Mouse (Mus musculus): Measurements from ENCODE around the gene Ror2. TPM values are rescaled to one million over a fixed set of nuclear protein-coding genes. Genes with fewer than 3 reads are reported as not detected.

The Ror2 gene
- polyA plus RNA-seq, 1 experiment from 2014 or later: 10.2 TPM

DNA sequence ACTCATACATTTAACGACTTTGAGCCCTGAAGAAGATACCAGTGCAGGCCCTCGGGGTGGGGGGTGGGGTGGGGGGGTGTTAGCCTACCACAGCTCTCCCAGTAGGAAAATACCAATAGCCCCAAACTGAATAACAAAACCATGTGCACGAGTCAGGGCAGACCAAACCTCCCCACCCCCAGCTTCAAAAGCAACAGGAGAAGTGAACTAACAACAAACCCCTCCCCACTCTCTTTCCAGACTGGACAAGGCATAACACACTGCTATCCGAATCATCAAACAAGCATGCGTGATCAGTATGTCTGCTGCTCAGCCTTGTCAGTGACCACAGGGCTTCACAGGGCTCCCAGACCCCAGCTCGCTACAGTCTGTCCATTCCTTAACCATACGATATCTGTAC lies 94.3 kb downstream of the Ror2 start:
- H3K27ac ChIP-seq (ENCODE audit: low read depth, low read length): no peak overlapping the region

DNA sequence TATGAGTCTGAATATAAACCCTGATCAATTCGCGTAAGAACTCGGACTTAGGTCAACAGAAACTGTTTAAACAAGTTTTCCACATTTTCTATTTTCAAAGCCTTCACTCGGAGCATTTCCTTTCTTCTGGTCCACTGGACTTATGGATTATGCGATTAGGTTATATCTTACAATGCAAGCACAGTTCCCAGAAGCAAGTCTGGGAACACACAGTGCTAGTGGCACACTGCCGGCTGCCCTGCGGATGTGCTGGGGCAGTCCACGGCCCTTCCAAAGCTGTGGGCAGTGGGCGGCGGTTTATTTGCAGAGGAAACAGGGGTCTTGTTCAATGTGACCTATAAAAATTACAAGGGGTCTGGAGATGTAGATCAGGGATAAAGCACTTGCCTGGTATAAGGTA lies 97.0 kb downstream of the Ror2 start:
- no peak for ATAC-seq (replicated peaks; ENCODE audit: insufficient number of reproducible peaks, low FRiP score, low TSS enrichment)
- Histone ChIP-seq H3K27ac (ENCODE audit: low read depth, low read length) (no peak overlapping the region), H3K27me3 (ENCODE audit: control insufficient read depth, insufficient read depth, low read length) (no peaks in the 10 kb centered on the region), H3K9ac (ENCODE audit: low read depth, low read length) (no peak overlapping the region), H3K36me3 (ENCODE audit: control insufficient read depth, insufficient read depth, low read length) (no peaks in the 10 kb centered on the region), H3K4me3 (ENCODE audit: low read depth, low read length) (no peak overlapping the region), H3K4me1 (ENCODE audit: control insufficient read depth, insufficient read depth, low read length) (peaks cover 27% of the 10 kb centered on the region), H3K4me2 (no peak overlapping the region), H3K9me3 (replicated peaks; ENCODE audit: control insufficient read depth, low read length) (no peaks in the 10 kb centered on the region)
- WGBS (ENCODE audit: insufficient replicate concordance): 71% methylated on average over 10 of the region's 10 CpGs

More for the DNA sequence above, 94.3 kb downstream of the Ror2 start:
- ATAC-seq (replicated peaks; ENCODE audit: insufficient number of reproducible peaks, low FRiP score, low TSS enrichment): no peak
- no peaks in the 10 kb centered on the region for H3K27me3 ChIP-seq (ENCODE audit: control insufficient read depth, insufficient read depth, low read length)
- H3K9me3 ChIP-seq (replicated peaks; ENCODE audit: control insufficient read depth, low read length): no peaks in the 10 kb centered on the region
- no peak overlapping the region for H3K4me3 ChIP-seq (ENCODE audit: low read depth, low read length)
- 42% methylated on average over 7 of the region's 7 CpGs for WGBS (ENCODE audit: insufficient replicate concordance)
- no peak overlapping the region for H3K9ac ChIP-seq (ENCODE audit: low read depth, low read length)
- H3K4me2 ChIP-seq: no peak overlapping the region; the same call in 1 of the 2 replicates
- peaks cover 46% of the 10 kb centered on the region for H3K4me1 ChIP-seq (ENCODE audit: control insufficient read depth, insufficient read depth, low read length)
- H3K36me3 ChIP-seq (ENCODE audit: control insufficient read depth, insufficient read depth, low read length): no peaks in the 10 kb centered on the region

GRCm38 (mm10) chr13:53184858-53185257 lies 101.1 kb downstream of the Ror2 start:
- no peaks in the 10 kb centered on the region for H3K36me3 ChIP-seq (ENCODE audit: control insufficient read depth, insufficient read depth, low read length)
- H3K4me1 ChIP-seq (ENCODE audit: control insufficient read depth, insufficient read depth, low read length): peaks cover 17% of the 10 kb centered on the region
- no peaks in the 10 kb centered on the region for H3K27me3 ChIP-seq (ENCODE audit: control insufficient read depth, insufficient read depth, low read length)
- no peak overlapping the region for H3K4me3 ChIP-seq (ENCODE audit: low read depth, low read length)
- ATAC-seq (replicated peaks; ENCODE audit: insufficient number of reproducible peaks, low FRiP score, low TSS enrichment): no peak
- H3K27ac ChIP-seq (ENCODE audit: low read depth, low read length): no peak overlapping the region
- H3K9ac ChIP-seq (ENCODE audit: low read depth, low read length): no peak overlapping the region
- H3K4me2 ChIP-seq: no peak overlapping the region
- no peaks in the 10 kb centered on the region for H3K9me3 ChIP-seq (replicated peaks; ENCODE audit: control insufficient read depth, low read length)
- WGBS (ENCODE audit: insufficient replicate concordance): 68% methylated on average over 1 of the region's 1 CpGs

DNA sequence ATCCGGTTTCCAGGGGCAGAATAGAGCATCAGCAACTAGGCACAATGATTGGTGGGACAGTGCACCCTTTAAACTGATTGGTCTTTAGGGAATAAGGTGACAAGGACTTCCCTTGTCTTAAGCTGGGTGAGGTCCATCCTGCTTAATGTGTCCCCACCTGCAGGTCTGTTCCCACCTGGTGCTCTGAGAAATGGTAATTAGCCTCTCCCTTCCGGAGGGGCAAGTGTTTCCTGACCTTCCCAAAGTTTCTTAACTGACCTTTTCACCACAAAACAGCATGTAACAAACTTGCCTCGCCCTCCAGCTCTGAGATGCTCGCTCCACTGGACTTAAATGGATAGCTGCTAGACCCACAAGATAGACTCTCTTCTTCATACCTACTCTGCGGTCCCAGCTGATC lies 101.8 kb downstream of the Ror2 start:
- Histone ChIP-seq H3K36me3 (ENCODE audit: control insufficient read depth, insufficient read depth, low read length) (no peaks in the 10 kb centered on the region), H3K4me2 (no peak overlapping the region), H3K4me3 (ENCODE audit: low read depth, low read length) (no peak overlapping the region), H3K9me3 (replicated peaks; ENCODE audit: control insufficient read depth, low read length) (no peaks in the 10 kb centered on the region), H3K4me1 (ENCODE audit: control insufficient read depth, insufficient read depth, low read length) (peaks cover 21% of the 10 kb centered on the region), H3K27ac (ENCODE audit: low read depth, low read length) (no peak overlapping the region), H3K27me3 (ENCODE audit: control insufficient read depth, insufficient read depth, low read length) (no peaks in the 10 kb centered on the region), H3K9ac (ENCODE audit: low read depth, low read length) (no peak overlapping the region)
- 73% methylated on average over 5 of the region's 5 CpGs for WGBS (ENCODE audit: insufficient replicate concordance)
- no peak for ATAC-seq (replicated peaks; ENCODE audit: insufficient number of reproducible peaks, low FRiP score, low TSS enrichment)

DNA sequence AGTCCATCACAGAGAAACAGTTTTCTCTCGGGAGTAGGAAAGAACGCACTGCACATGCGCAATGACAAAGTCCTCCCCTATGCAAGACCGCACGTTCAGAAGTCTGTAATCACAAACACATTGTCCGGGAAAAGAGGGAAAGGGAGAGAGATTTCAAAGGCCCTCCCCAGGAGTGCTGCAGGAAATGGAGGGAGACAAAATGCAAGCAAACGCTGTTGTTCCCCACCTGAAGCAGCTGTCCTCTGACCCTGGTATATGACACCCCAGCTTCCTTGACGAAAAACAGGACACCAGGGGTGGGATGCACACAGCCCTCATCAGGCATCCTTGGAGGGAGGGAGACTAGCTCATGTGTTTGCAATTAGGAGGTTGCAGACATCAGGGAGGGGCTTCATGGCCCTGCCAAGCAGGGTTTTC lies 102.8 kb downstream of the Ror2 start:
- peak overlapping the region; percentile 3; the same call in 1 of the 2 replicates for H3K4me2 ChIP-seq
- no peak for ATAC-seq (replicated peaks; ENCODE audit: insufficient number of reproducible peaks, low FRiP score, low TSS enrichment)
- no peaks in the 10 kb centered on the region for H3K36me3 ChIP-seq (ENCODE audit: control insufficient read depth, insufficient read depth, low read length)
- 18% methylated on average over 8 of the region's 8 CpGs for WGBS (ENCODE audit: insufficient replicate concordance)
- peaks cover 28% of the 10 kb centered on the region for H3K4me1 ChIP-seq (ENCODE audit: control insufficient read depth, insufficient read depth, low read length)
- no peaks in the 10 kb centered on the region for H3K27me3 ChIP-seq (ENCODE audit: control insufficient read depth, insufficient read depth, low read length)
- H3K9ac ChIP-seq (ENCODE audit: low read depth, low read length): no peak overlapping the region
- H3K9me3 ChIP-seq (replicated peaks; ENCODE audit: control insufficient read depth, low read length): no peaks in the 10 kb centered on the region
- no peak overlapping the region for H3K27ac ChIP-seq (ENCODE audit: low read depth, low read length)
- H3K4me3 ChIP-seq (ENCODE audit: low read depth, low read length): no peak overlapping the region

DNA sequence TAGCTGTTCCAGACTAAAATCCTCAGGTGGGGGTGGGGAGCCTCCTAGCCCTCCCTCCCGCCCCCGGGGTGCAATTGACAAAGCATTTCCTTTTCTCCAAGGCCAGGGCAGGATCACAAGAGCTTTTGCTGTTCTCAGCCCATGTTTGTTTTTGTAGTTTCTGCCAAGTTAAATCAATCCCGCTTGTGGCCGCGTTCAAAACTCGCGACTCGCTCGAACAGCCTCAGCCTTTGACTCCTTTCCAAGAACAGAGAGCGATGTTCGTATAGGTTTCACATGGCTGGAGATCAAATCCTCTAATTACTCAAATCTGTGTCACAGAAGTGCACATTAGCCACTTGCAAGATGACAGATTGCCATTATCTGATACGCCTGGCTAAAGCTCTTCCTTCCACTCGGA lies 107.3 kb downstream of the Ror2 start:
- WGBS (ENCODE audit: insufficient replicate concordance): 15% methylated on average over 13 of the region's 13 CpGs
- no peak overlapping the region for H3K9ac ChIP-seq (ENCODE audit: low read depth, low read length)
- H3K4me3 ChIP-seq (ENCODE audit: low read depth, low read length): no peak overlapping the region
- H3K9me3 ChIP-seq (replicated peaks; ENCODE audit: control insufficient read depth, low read length): no peaks in the 10 kb centered on the region
- H3K27me3 ChIP-seq (ENCODE audit: control insufficient read depth, insufficient read depth, low read length): no peaks in the 10 kb centered on the region
- ATAC-seq (replicated peaks; ENCODE audit: insufficient number of reproducible peaks, low FRiP score, low TSS enrichment): no peak
- no peak overlapping the region for H3K27ac ChIP-seq (ENCODE audit: low read depth, low read length)
- H3K4me2 ChIP-seq: peak overlapping the region; percentile 39
- no peaks in the 10 kb centered on the region for H3K36me3 ChIP-seq (ENCODE audit: control insufficient read depth, insufficient read depth, low read length)
- peaks cover 51% of the 10 kb centered on the region for H3K4me1 ChIP-seq (ENCODE audit: control insufficient read depth, insufficient read depth, low read length)

DNA sequence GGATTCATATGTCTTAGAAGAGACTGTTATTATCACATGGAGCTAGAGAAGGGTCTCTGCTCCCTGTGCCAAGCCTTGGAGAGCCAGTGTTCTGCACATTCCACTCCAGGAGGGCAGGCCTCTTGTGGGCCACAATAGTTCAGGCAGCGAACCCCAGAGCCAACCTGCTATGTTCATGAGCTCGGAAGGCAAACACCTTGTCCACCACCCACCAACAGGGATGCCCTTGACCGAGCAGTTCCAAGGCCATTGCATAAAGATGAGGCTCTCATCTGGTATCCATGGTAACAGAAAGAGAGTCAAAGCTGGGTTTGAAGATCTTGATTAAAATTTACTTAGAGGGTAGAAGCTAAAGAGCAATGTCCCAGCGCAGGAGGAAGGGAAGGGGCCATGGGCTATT lies 107.8 kb downstream of the Ror2 start:
- Histone ChIP-seq H3K36me3 (ENCODE audit: control insufficient read depth, insufficient read depth, low read length) (no peaks in the 10 kb centered on the region), H3K4me2 (peak overlapping the region; percentile 39; the same call in 1 of the 2 replicates), H3K9me3 (replicated peaks; ENCODE audit: control insufficient read depth, low read length) (no peaks in the 10 kb centered on the region), H3K27me3 (ENCODE audit: control insufficient read depth, insufficient read depth, low read length) (no peaks in the 10 kb centered on the region), H3K4me1 (ENCODE audit: control insufficient read depth, insufficient read depth, low read length) (peaks cover 50% of the 10 kb centered on the region), H3K4me3 (ENCODE audit: low read depth, low read length) (no peak overlapping the region), H3K27ac (ENCODE audit: low read depth, low read length) (peak overlapping the region; percentile 57), H3K9ac (ENCODE audit: low read depth, low read length) (no peak overlapping the region)
- WGBS (ENCODE audit: insufficient replicate concordance): 47% methylated on average over 4 of the region's 4 CpGs
- ATAC-seq (replicated peaks; ENCODE audit: insufficient number of reproducible peaks, low FRiP score, low TSS enrichment): no peak

- Histone ChIP-seq H3K4me1 (ENCODE audit: control insufficient read depth, insufficient read depth, low read length) (peaks cover 45% of the 10 kb centered on the region), H3K9ac (ENCODE audit: low read depth, low read length) (no peak overlapping the region), H3K27me3 (ENCODE audit: control insufficient read depth, insufficient read depth, low read length) (no peaks in the 10 kb centered on the region), H3K4me2 (no peak overlapping the region), H3K4me3 (ENCODE audit: low read depth, low read length) (no peak overlapping the region), H3K27ac (ENCODE audit: low read depth, low read length) (no peak overlapping the region), H3K36me3 (ENCODE audit: control insufficient read depth, insufficient read depth, low read length) (no peaks in the 10 kb centered on the region), H3K9me3 (replicated peaks; ENCODE audit: control insufficient read depth, low read length) (no peaks in the 10 kb centered on the region)
- 61% methylated on average over 7 of the region's 7 CpGs for WGBS (ENCODE audit: insufficient replicate concordance)
- ATAC-seq (replicated peaks; ENCODE audit: insufficient number of reproducible peaks, low FRiP score, low TSS enrichment): no peak
These were observed 108.6 kb downstream of the Ror2 start for GRCm38 (mm10) chr13:53177424-53177718.

DNA sequence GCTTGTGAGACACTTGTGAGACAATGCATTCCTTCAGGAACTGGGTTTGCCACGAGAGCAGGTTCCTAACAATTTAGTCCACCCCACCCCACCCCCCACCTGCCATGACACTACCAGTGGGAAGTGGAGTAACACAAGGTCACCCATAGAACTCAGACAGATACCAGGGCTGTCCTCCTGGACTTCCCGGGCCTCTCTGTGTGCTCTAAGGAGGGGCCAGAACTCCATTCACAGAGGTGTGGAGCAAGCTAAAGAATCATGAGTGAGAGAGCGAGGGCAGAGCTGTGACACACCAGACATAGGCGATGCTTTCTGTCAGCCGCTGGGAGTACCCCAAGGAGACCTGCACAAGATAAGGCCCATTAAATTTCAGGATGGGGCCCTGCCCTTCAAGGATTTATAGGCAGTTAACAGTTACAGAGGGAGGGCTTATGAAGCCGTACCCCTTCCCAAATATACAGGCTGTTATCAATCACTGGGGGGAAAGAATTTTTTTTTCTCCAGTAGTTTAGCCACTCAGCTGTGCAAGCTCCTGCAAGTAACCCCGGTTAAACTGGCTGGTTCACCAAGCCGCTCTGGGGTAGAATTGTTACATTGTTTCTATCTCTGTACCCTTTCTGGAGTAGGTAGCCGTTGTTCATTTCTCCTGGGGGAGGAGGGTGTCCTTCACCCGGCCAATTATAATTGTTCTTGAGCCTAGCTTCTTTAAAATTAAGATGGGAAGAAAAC lies 109.1 kb downstream of the Ror2 start:
- Histone ChIP-seq H3K27ac (ENCODE audit: low read depth, low read length) (peak overlapping the region; percentile 7; the same call in 1 of the 2 replicates), H3K9me3 (replicated peaks; ENCODE audit: control insufficient read depth, low read length) (no peaks in the 10 kb centered on the region), H3K36me3 (ENCODE audit: control insufficient read depth, insufficient read depth, low read length) (no peaks in the 10 kb centered on the region), H3K27me3 (ENCODE audit: control insufficient read depth, insufficient read depth, low read length) (no peaks in the 10 kb centered on the region), H3K4me3 (ENCODE audit: low read depth, low read length) (no peak overlapping the region), H3K9ac (ENCODE audit: low read depth, low read length) (no peak overlapping the region), H3K4me2 (no peak overlapping the region), H3K4me1 (ENCODE audit: control insufficient read depth, insufficient read depth, low read length) (peaks cover 45% of the 10 kb centered on the region)
- 44% methylated on average over 10 of the region's 10 CpGs for WGBS (ENCODE audit: insufficient replicate concordance)
- 0 out of 2 replicates have a peak, but pooled peaks have one; percentile 19 for ATAC-seq (replicated peaks; ENCODE audit: insufficient number of reproducible peaks, low FRiP score, low TSS enrichment)

Measured in heart, embryonic 11.5 days (tissue).